Mouse (Mus musculus): Measurements from ENCODE around the gene Ccr4.

DNA sequence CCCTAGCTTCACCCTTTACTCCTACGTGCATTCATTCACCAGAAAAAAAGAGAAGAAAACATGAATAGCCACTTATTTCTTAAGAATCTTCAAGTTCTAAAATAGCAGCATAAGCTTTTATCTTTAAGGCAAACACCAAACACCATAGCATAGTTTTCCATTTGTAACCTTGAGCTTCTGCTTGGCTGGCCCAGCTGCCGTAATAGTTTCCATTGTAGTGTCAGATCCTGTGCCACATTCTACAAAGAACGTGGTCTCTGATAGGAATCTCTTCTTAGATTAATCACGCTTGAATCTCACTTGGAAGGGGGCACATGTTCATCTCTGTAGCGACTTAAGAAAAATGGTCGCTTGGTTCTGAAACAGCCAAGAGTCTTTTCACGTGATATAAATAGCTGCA lies 53.1 kb downstream of the Ccr4 start:
- no peak for TF ChIP-seq CTCF (IDR thresholded peaks at IDR 0.05; ENCODE audit: low read depth, low read length)
- TF ChIP-seq EP300 (IDR thresholded peaks at IDR 0.05; ENCODE audit: insufficient read depth, low read depth, low read length) = no peak
